In the genomic region with DNA sequence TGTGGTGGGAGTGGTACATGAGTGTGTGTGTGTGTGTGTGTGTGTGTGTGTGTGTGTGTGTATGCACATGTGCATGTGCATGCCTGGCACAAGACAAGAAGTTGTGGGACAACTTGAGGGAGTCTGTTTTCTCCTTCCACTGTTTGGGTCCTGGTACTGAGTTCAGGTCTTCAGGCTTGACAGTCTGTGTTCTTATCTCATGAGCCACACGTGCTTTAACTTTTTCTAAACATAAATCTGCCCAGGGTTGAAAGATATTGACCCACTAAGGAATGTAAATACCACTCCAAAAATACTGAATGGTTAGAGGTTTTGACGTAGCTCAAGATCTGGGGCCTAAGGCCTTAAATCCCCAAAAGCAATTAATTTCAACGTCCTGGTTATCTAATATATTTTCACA, we compare ENCODE assay signal across 21 mouse cellular contexts.
"Had no signal": no experiment of that assay in that cellular context is flagged by ENCODE, and none has a peak within 500 bp of the region (broad histone marks: within the 10 kb centered on the region; RNA-seq: fewer than 3 reads in every experiment).

No protein-coding gene starts in this region.

- H3K9ac ChIP-seq: heart, embryonic 13.5 days; heart, embryonic 15.5 days; hindbrain, embryonic 13.5 days; hindbrain, embryonic 15.5 days; limb, embryonic 12.5 days had no signal

- H3K27ac ChIP-seq: heart, adult 2 months; heart, embryonic 13.5 days; heart, embryonic 15.5 days; hindbrain, embryonic 13.5 days; hindbrain, embryonic 15.5 days; hindbrain, postnatal 0 days; layer of hippocampus, adult 2 months; left cerebral cortex, adult 2 months; limb, embryonic 10.5 days; limb, embryonic 12.5 days had no signal

- H3K4me2 ChIP-seq: heart, embryonic 11.5 days; heart, embryonic 13.5 days; heart, embryonic 15.5 days; hindbrain, embryonic 13.5 days; hindbrain, embryonic 15.5 days; limb, embryonic 12.5 days had no signal

- H3K4me3 ChIP-seq: heart, adult 2 months; heart, embryonic 13.5 days; heart, embryonic 15.5 days; hindbrain, embryonic 13.5 days; hindbrain, embryonic 15.5 days; layer of hippocampus, adult 2 months; left cerebral cortex, adult 2 months; limb, embryonic 10.5 days; limb, embryonic 12.5 days had no signal

- H3K4me1 ChIP-seq: heart, embryonic 15.5 days; hindbrain, embryonic 13.5 days; hindbrain, embryonic 15.5 days had no signal

- DNase-seq: gastrocnemius, postnatal 14 days; gastrocnemius, postnatal 36 days; heart, adult 2 months; heart, postnatal 14 days; heart, postnatal 36 days; kidney, adult 18-20 months; kidney, adult 8-10 months; kidney, postnatal 10 days; kidney, postnatal 25 days; kidney, postnatal 4 days had no signal

- H3K27me3 ChIP-seq: heart, embryonic 13.5 days; heart, embryonic 15.5 days; hindbrain, embryonic 13.5 days; hindbrain, embryonic 15.5 days; limb, embryonic 12.5 days had no signal

- ATAC-seq: hindbrain, postnatal 0 days; intestine, postnatal 0 days had no signal

- H3K9me3 ChIP-seq: heart, embryonic 13.5 days; heart, embryonic 15.5 days; hindbrain, embryonic 13.5 days; hindbrain, embryonic 15.5 days; limb, embryonic 10.5 days; limb, embryonic 12.5 days had no signal

- H3K36me3 ChIP-seq: heart, embryonic 13.5 days; heart, embryonic 15.5 days; hindbrain, embryonic 13.5 days; hindbrain, embryonic 15.5 days; limb, embryonic 10.5 days; limb, embryonic 12.5 days had no signal
